Mouse (Mus musculus): ENCODE data around the gene Adprh.

DNA sequence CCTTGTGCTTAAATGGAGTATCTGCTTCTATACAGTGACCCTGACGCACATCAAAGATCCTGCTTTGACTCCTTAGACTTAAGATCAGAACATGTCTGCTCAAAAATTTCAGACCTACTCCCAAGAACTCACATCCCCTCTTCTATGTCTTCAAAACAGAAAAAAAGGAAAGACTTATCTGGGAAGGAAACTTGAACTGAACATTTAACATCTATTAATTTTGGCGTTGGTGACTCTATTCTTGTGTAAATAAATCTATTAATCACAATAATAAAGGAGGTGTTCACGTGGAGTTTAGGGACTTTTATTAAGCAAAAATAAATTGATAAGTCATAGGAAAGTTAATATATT lies 675 bp upstream of the Adprh start:
- TF ChIP-seq CTCF (IDR thresholded peaks at IDR 0.05; ENCODE audit: low read depth): no peak
- TF ChIP-seq EP300 (optimal IDR thresholded peaks at IDR 0.05): no peak
